Mouse (Mus musculus) liver, embryonic 16.5 days (tissue): ENCODE measurements around the gene Tmem178. TPM values are rescaled to one million over a fixed set of nuclear protein-coding genes. Genes with fewer than 3 reads are reported as not detected.
A peak's percentile ranks its signal among the peaks of the same experiment; 100 is the strongest.

Experiments used
- ATAC-seq: fragments of 200-750 bp; cut with Nextera tagmentation; 2 replicates; pipeline ENCODE4 v1.8.0; 2017; ENCODE audit warnings: low read depth, mild to moderate bottlenecking, moderate number of reproducible peaks, moderate library complexity
- H3K27ac ChIP-seq: fragments of 300-500 bp; sonication (generic); 2 replicates; pipeline ENCODE4 v1.5.1; 2014; ENCODE audit warnings: mild to moderate bottlenecking, low read length
- H3K27me3 ChIP-seq: fragments of 300-500 bp; sonication (generic); 2 replicates; pipeline ENCODE4 v1.6.1; 2014; ENCODE audit warnings: low read depth, low read length, mixed read lengths; ENCODE audit not compliant: control insufficient read depth, insufficient read depth
- H3K36me3 ChIP-seq: fragments of 300-500 bp; sonication (generic); 2 replicates; pipeline ENCODE4 v1.6.1; 2014; ENCODE audit warnings: mild to moderate bottlenecking; ENCODE audit not compliant: control insufficient read depth, insufficient read depth
- H3K4me1 ChIP-seq: fragments of 300-500 bp; sonication (generic); 2 replicates; pipeline ENCODE4 v1.6.1; 2014; ENCODE audit warnings: low read depth, low read length, mixed read lengths; ENCODE audit not compliant: control insufficient read depth
- H3K4me2 ChIP-seq: fragments of 300-500 bp; sonication (generic); 2 replicates; pipeline ENCODE4 v1.6.1; 2014; ENCODE audit warnings: low read depth, low read length, mixed read lengths
- H3K4me3 ChIP-seq: fragments of 300-500 bp; sonication (generic); 2 replicates; pipeline ENCODE4 v1.5.1; 2014; ENCODE audit warnings: low read depth, mild to moderate bottlenecking, low read length
- H3K9ac ChIP-seq: fragments of 300-500 bp; sonication (generic); 2 replicates; pipeline ENCODE4 v1.6.1; 2014; ENCODE audit warnings: low read depth, low read length
- H3K9me3 ChIP-seq: fragments of 300-500 bp; sonication (generic); replicated peaks from 2 replicates; pipeline ENCODE4 v1.6.1; 2016; ENCODE audit warnings: low read length; ENCODE audit not compliant: control insufficient read depth
- WGBS: fragments of 180-500 bp; shearing (Covaris S2); extraction: QIAGEN DNeasy Blood & Tissue Kit; methylation state at CpG from one replicate; pipeline ENCODE4 v1.1.7; 2014; ENCODE audit not compliant: insufficient replicate concordance; 5-methylcytosine and 5-hydroxymethylcytosine counted together
- polyA plus RNA-seq: library from polyadenylated mRNA; unstranded; fragments of >200 nt; fragmentation: Nextera tagmentation; extraction: Ambion mirVana; gene quantifications from 2 replicates; pipeline ENCODE4 v1.2.1, GENCODE M21; 2015

Gene Tmem178
- 0.23 and 0.25 TPM in 2 replicates for polyA plus RNA-seq

GRCm38 (mm10) chr17:80944530-80945198 lies at the start of gene Tmem178:
Gene Tmem178 (plus strand): TSS chr17:80944632.
- Histone ChIP-seq H3K4me2 (peak within 1 kb of the TSS; percentile 63), H3K36me3 (no peaks in the 10 kb centered on the region), H3K4me3 (peak within 1 kb of the TSS; percentile 52), H3K9me3 (no peaks in the 10 kb centered on the region), H3K27ac (no peak within 1 kb of the TSS), H3K27me3 (peaks cover 27% of the 10 kb centered on the region), H3K9ac (no peak within 1 kb of the TSS), H3K4me1 (no peaks in the 10 kb centered on the region)
- no peak for ATAC-seq
- 1% methylated on average over 52 of the region's 84 CpGs for WGBS

- 41% methylated on average over 2 of the region's 2 CpGs for WGBS
- no peaks in the 10 kb centered on the region for H3K4me1 ChIP-seq
- no peak for ATAC-seq
- no peaks in the 10 kb centered on the region for H3K9me3 ChIP-seq
- H3K36me3 ChIP-seq: no peaks in the 10 kb centered on the region
- no peaks in the 10 kb centered on the region for H3K27me3 ChIP-seq
- no peak overlapping the region for H3K4me3 ChIP-seq
- H3K9ac ChIP-seq: no peak overlapping the region
- H3K4me2 ChIP-seq: no peak overlapping the region
- H3K27ac ChIP-seq: no peak overlapping the region
Measured at GRCm38 (mm10) chr17:80896481-80896880, 48.0 kb upstream of the Tmem178 start.

GRCm38 (mm10) chr17:80897709-80898440 lies 46.6 kb upstream of the Tmem178 start:
- Histone ChIP-seq H3K36me3 (no peaks in the 10 kb centered on the region), H3K9me3 (no peaks in the 10 kb centered on the region), H3K4me2 (no peak overlapping the region), H3K27me3 (no peaks in the 10 kb centered on the region), H3K9ac (no peak overlapping the region), H3K27ac (no peak overlapping the region), H3K4me1 (no peaks in the 10 kb centered on the region), H3K4me3 (no peak overlapping the region)
- WGBS: 64% methylated on average over 9 of the region's 9 CpGs
- ATAC-seq: no peak

- H3K27me3 ChIP-seq: no peaks in the 10 kb centered on the region
- no peak overlapping the region for H3K4me2 ChIP-seq
- no peak overlapping the region for H3K27ac ChIP-seq
- ATAC-seq: no peak
- no peaks in the 10 kb centered on the region for H3K36me3 ChIP-seq
- no peak overlapping the region for H3K9ac ChIP-seq
- no peak overlapping the region for H3K4me3 ChIP-seq
- H3K9me3 ChIP-seq: no peaks in the 10 kb centered on the region
- no peaks in the 10 kb centered on the region for H3K4me1 ChIP-seq
- WGBS: 54% methylated on average over 9 of the region's 9 CpGs
Measured at GRCm38 (mm10) chr17:80899513-80900199, 44.8 kb upstream of the Tmem178 start.

GRCm38 (mm10) chr17:80900200-80900520 lies 44.3 kb upstream of the Tmem178 start:
- Histone ChIP-seq H3K4me3 (no peak overlapping the region), H3K36me3 (no peaks in the 10 kb centered on the region), H3K9me3 (no peaks in the 10 kb centered on the region), H3K27me3 (no peaks in the 10 kb centered on the region), H3K4me1 (no peaks in the 10 kb centered on the region), H3K4me2 (no peak overlapping the region), H3K9ac (no peak overlapping the region), H3K27ac (no peak overlapping the region)
- WGBS: 62% methylated on average over 2 of the region's 2 CpGs
- ATAC-seq: no peak

DNA sequence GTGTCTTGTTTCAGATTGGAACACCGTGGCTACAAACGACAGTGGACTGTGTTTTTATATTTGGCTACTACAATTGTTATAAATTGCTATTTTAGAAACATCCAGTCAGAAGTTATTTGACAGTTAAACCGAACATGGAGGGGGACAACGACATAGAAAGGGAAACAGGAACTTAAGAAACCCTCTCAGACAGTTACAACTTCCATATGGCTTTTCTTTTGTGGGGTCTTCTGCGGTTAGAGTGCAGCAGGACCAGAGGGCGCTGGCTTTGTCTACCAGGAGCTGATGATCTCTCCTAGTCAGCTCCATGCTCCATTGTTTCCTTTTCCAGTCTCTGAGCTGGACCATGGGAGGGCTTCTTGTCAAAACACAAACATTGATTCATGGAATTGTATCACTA lies 42.5 kb upstream of the Tmem178 start:
- no peak overlapping the region for H3K4me2 ChIP-seq
- WGBS: 37% methylated on average over 6 of the region's 6 CpGs
- H3K27me3 ChIP-seq: no peaks in the 10 kb centered on the region
- no peak overlapping the region for H3K9ac ChIP-seq
- H3K4me3 ChIP-seq: no peak overlapping the region
- no peaks in the 10 kb centered on the region for H3K36me3 ChIP-seq
- no peak for ATAC-seq
- H3K27ac ChIP-seq: no peak overlapping the region
- H3K4me1 ChIP-seq: no peaks in the 10 kb centered on the region
- H3K9me3 ChIP-seq: no peaks in the 10 kb centered on the region

DNA sequence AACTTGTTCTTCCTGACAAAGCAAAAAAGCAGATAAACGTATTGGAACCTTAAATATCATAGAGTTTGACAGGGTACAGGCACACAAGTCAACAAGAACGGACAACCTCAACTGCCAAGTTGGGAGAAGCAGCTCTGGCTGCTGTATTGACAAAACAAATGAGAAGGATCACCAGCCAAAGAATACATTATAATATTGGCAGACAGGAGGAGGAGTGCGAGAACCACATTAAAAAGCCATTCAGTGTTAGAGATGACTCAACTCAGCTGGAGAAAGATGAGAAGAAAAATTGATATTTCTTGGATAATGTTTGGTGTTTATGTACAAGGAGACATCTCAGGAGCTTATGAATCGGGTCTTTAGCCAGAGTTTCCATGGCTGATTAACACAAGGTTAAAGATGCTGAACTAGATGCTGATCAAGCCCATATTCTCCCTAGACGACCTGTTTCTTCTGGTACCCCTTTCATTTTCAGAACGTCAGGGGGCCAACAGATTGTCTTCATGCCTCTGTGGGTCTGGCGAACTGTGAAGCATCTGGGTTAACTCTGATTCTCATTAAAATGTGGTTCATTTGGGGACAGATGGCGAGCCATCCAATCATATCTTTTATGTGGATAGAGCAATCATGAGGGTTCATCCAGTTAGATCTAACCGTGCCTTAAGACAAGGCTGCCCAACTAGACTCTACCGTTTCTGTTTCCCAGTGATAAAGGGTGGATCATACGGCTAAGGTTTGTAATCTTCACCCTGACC lies 41.1 kb upstream of the Tmem178 start:
- Histone ChIP-seq H3K27ac (no peak overlapping the region), H3K9me3 (no peaks in the 10 kb centered on the region), H3K36me3 (no peaks in the 10 kb centered on the region), H3K4me2 (no peak overlapping the region), H3K4me1 (no peaks in the 10 kb centered on the region), H3K9ac (no peak overlapping the region), H3K4me3 (no peak overlapping the region), H3K27me3 (no peaks in the 10 kb centered on the region)
- WGBS: 62% methylated on average over 11 of the region's 11 CpGs
- ATAC-seq: no peak

DNA sequence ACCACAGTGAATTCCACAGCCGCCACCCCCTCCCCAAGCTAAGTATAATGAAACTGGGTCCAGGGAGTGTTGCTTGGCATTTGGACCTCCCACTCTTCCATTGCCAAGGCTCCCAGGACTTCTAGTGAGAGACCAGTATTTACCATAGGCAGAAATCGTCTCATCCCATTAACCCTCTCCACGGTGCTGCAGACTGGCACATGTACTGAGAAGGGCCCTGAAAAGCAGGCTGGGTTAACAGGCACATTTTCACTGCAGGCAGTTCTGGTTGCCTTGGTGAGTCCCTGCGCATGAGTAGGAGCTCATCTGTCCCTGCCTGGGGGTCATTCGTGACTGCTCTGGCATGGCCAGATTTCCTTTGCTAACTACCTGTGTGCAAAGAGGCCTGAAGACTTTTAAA lies 40.4 kb upstream of the Tmem178 start:
- no peak overlapping the region for H3K9ac ChIP-seq
- 70% methylated on average over 5 of the region's 5 CpGs for WGBS
- H3K27me3 ChIP-seq: no peaks in the 10 kb centered on the region
- no peak overlapping the region for H3K4me3 ChIP-seq
- no peaks in the 10 kb centered on the region for H3K36me3 ChIP-seq
- no peak for ATAC-seq
- H3K4me2 ChIP-seq: no peak overlapping the region
- H3K27ac ChIP-seq: no peak overlapping the region
- H3K9me3 ChIP-seq: no peaks in the 10 kb centered on the region
- H3K4me1 ChIP-seq: no peaks in the 10 kb centered on the region
